Mouse (Mus musculus) stomach, postnatal 0 days (tissue): ENCODE measurements around the gene Tsen2.

ENCODE experiments used
- CTCF ChIP-seq: IDR thresholded peaks from 2 replicates; pipeline ENCODE4 v1.5.1; 2016; ENCODE audit warnings: antibody characterized with exemption, low read depth, mild to moderate bottlenecking, moderate library complexity
- EP300 ChIP-seq: optimal IDR thresholded peaks from 2 replicates; pipeline ENCODE3; 2016; ENCODE audit warnings: antibody characterized with exemption

GRCm38 (mm10) chr6:115580810-115581209 is 36.3 kb downstream of the Tsen2 start:
- TF ChIP-seq EP300, result no peak
- TF ChIP-seq CTCF, result no peak
